Mouse (Mus musculus) neural tube, embryonic 12.5 days (tissue): ENCODE results near the gene Hsd17b6. TPM values are rescaled to one million over a fixed set of nuclear protein-coding genes. Genes with fewer than 3 reads are reported as not detected.

Experiments used
- ATAC-seq: fragments of 200-750 bp; cut with Nextera tagmentation; 2 replicates; pipeline ENCODE4 v1.8.0; 2017; ENCODE audit warnings: low read depth, mild to moderate bottlenecking, moderate TSS enrichment, moderate library complexity; ENCODE audit not compliant: low FRiP score
- H3K27ac ChIP-seq: fragments of 300-500 bp; sonication (generic); 2 replicates; pipeline ENCODE4 v1.5.1; 2016
- H3K27me3 ChIP-seq: fragments of 300-500 bp; sonication (generic); replicated peaks from 2 replicates; pipeline ENCODE4 v1.6.1; 2016; ENCODE audit warnings: mild to moderate bottlenecking
- H3K36me3 ChIP-seq: fragments of 300-500 bp; sonication (generic); 2 replicates; pipeline ENCODE4 v1.6.1; 2016; ENCODE audit warnings: mild to moderate bottlenecking
- H3K4me1 ChIP-seq: fragments of 300-500 bp; sonication (generic); 2 replicates; pipeline ENCODE4 v1.6.1; 2016
- H3K4me2 ChIP-seq: fragments of 300-500 bp; sonication (generic); replicated peaks from 2 replicates; pipeline ENCODE4 v1.6.1; 2016; ENCODE audit warnings: mild to moderate bottlenecking
- H3K4me3 ChIP-seq: fragments of 300-500 bp; sonication (generic); 2 replicates; pipeline ENCODE4 v1.5.1; 2016
- H3K9ac ChIP-seq: fragments of 300-500 bp; sonication (generic); 2 replicates; pipeline ENCODE4 v1.6.1; 2016; ENCODE audit warnings: mild to moderate bottlenecking
- H3K9me3 ChIP-seq: fragments of 300-500 bp; sonication (generic); 2 replicates; pipeline ENCODE4 v1.6.1; 2016; ENCODE audit warnings: mild to moderate bottlenecking
- WGBS: fragments of 180-500 bp; shearing (Covaris S2); methylation state at CpG from one replicate; pipeline ENCODE4 v1.1.7; 2016; 5-methylcytosine and 5-hydroxymethylcytosine counted together
- polyA plus RNA-seq: library from polyadenylated mRNA; unstranded; fragments of >200 nt; fragmentation: Nextera tagmentation; extraction: Ambion mirVana; gene quantifications from 2 replicates; pipeline ENCODE4 v1.2.1, GENCODE M21; 2016

Hsd17b6 gene
- polyA plus RNA-seq, 1 experiment from 2014 or later = not detected

GRCm38 (mm10) chr10:127998260-127998659 is 9.2 kb downstream of the Hsd17b6 start:
- H3K4me2 ChIP-seq = no peak overlapping the region
- no peak overlapping the region for H3K27ac ChIP-seq
- no peak overlapping the region for H3K9ac ChIP-seq
- no peak overlapping the region for H3K4me3 ChIP-seq
- no peaks in the 10 kb centered on the region for H3K27me3 ChIP-seq
- H3K9me3 ChIP-seq = no peaks in the 10 kb centered on the region
- ATAC-seq = no peak
- 96% methylated on average over 1 of the region's 1 CpGs for WGBS
- no peaks in the 10 kb centered on the region for H3K4me1 ChIP-seq
- H3K36me3 ChIP-seq = no peaks in the 10 kb centered on the region

- H3K4me1 ChIP-seq = no peaks in the 10 kb centered on the region
- no peak overlapping the region for H3K4me2 ChIP-seq
- WGBS = 89% methylated on average over 3 of the region's 3 CpGs
- ATAC-seq = no peak
- H3K4me3 ChIP-seq = no peak overlapping the region
- no peaks in the 10 kb centered on the region for H3K27me3 ChIP-seq
- H3K9ac ChIP-seq = no peak overlapping the region
- H3K27ac ChIP-seq = no peak overlapping the region
- no peaks in the 10 kb centered on the region for H3K36me3 ChIP-seq
- H3K9me3 ChIP-seq = no peaks in the 10 kb centered on the region
These were observed 10.7 kb downstream of the Hsd17b6 start for GRCm38 (mm10) chr10:127996690-127997089.

DNA sequence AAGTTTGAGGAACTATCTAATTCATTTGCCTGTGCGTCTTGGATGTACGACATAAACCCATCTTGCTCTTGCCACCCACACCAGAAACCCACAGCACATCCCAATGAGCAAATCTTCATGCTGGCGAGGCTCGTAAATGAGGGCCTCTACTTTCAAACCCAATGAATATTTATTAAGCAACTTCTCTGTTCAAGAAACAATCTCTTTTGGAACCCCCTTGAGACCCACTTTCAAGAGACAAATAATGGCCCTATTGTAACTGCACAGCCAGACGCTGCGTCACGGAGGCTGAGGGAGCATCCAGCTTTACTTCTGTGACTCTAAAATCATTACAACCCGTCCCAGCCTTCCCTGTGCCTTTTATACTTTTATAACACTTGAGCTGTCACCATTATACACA is 21.8 kb downstream of the Hsd17b6 start:
- 10% methylated on average over 8 of the region's 8 CpGs for WGBS
- no peak overlapping the region for H3K4me3 ChIP-seq
- peaks cover 19% of the 10 kb centered on the region for H3K4me1 ChIP-seq
- H3K27ac ChIP-seq = no peak overlapping the region
- no peak overlapping the region for H3K9ac ChIP-seq
- no peaks in the 10 kb centered on the region for H3K27me3 ChIP-seq
- no peaks in the 10 kb centered on the region for H3K36me3 ChIP-seq
- ATAC-seq = peak; percentile 68; the same call in 1 of the 2 replicates
- 0 out of 2 replicates have a peak overlapping the region, but pooled peaks have one; percentile 10 for H3K4me2 ChIP-seq
- 0 out of 2 replicates have a peak, but pooled peaks cover 4% of the 10 kb centered on the region for H3K9me3 ChIP-seq

GRCm38 (mm10) chr10:127984650-127985049 is 22.8 kb downstream of the Hsd17b6 start:
- H3K9me3 ChIP-seq = 0 out of 2 replicates have a peak, but pooled peaks cover 4% of the 10 kb centered on the region
- peaks cover 19% of the 10 kb centered on the region for H3K4me1 ChIP-seq
- no peak overlapping the region for H3K9ac ChIP-seq
- no peak for ATAC-seq
- WGBS = 86% methylated on average over 5 of the region's 5 CpGs
- no peaks in the 10 kb centered on the region for H3K36me3 ChIP-seq
- H3K4me3 ChIP-seq = no peak overlapping the region
- no peak overlapping the region for H3K27ac ChIP-seq
- H3K4me2 ChIP-seq = no peak overlapping the region
- no peaks in the 10 kb centered on the region for H3K27me3 ChIP-seq

- Histone ChIP-seq H3K4me2 (no peak overlapping the region), H3K27me3 (no peaks in the 10 kb centered on the region), H3K36me3 (no peaks in the 10 kb centered on the region), H3K4me3 (no peak overlapping the region), H3K4me1 (peaks cover under 1% of the 10 kb centered on the region; the same call in 1 of the 2 replicates), H3K9me3 (no peaks in the 10 kb centered on the region), H3K9ac (no peak overlapping the region), H3K27ac (no peak overlapping the region)
- ATAC-seq = no peak
- 45% methylated on average over 1 of the region's 1 CpGs for WGBS
These were observed 31.9 kb downstream of the Hsd17b6 start for GRCm38 (mm10) chr10:127975503-127975902.

DNA sequence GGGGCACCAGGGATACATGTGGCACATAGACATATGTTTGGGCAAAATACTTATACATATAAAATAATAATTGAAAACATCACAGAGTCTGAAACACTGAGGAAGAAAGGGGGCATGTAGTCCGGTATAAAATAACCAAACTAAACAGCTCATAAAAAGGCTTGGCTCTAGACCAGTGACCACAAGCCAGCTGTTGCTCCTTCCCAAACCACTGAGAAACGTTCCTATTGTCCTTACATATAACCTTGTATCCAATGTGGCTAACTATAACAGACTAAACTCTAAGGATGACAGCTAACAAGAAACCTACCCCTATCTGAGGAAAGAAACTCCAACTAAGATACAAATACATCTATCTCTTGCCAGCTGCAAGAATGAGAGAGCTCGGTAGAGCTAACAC is 33.3 kb downstream of the Hsd17b6 start:
- H3K9ac ChIP-seq = no peak overlapping the region
- H3K4me3 ChIP-seq = no peak overlapping the region
- H3K27me3 ChIP-seq = no peaks in the 10 kb centered on the region
- WGBS = 81% methylated on average over 3 of the region's 3 CpGs
- H3K27ac ChIP-seq = no peak overlapping the region
- no peaks in the 10 kb centered on the region for H3K36me3 ChIP-seq
- no peak for ATAC-seq
- H3K9me3 ChIP-seq = no peaks in the 10 kb centered on the region
- H3K4me2 ChIP-seq = no peak overlapping the region
- H3K4me1 ChIP-seq = peaks cover 4% of the 10 kb centered on the region; the same call in 1 of the 2 replicates

- H3K36me3 ChIP-seq = no peaks in the 10 kb centered on the region
- peaks cover 4% of the 10 kb centered on the region; the same call in 1 of the 2 replicates for H3K4me1 ChIP-seq
- no peaks in the 10 kb centered on the region for H3K27me3 ChIP-seq
- no peak overlapping the region for H3K4me3 ChIP-seq
- no peak for ATAC-seq
- H3K4me2 ChIP-seq = no peak overlapping the region
- no peaks in the 10 kb centered on the region for H3K9me3 ChIP-seq
- H3K9ac ChIP-seq = no peak overlapping the region
- H3K27ac ChIP-seq = no peak overlapping the region
- WGBS = 73% methylated on average over 3 of the region's 3 CpGs
These were observed 36.3 kb downstream of the Hsd17b6 start for GRCm38 (mm10) chr10:127971135-127971534.

DNA sequence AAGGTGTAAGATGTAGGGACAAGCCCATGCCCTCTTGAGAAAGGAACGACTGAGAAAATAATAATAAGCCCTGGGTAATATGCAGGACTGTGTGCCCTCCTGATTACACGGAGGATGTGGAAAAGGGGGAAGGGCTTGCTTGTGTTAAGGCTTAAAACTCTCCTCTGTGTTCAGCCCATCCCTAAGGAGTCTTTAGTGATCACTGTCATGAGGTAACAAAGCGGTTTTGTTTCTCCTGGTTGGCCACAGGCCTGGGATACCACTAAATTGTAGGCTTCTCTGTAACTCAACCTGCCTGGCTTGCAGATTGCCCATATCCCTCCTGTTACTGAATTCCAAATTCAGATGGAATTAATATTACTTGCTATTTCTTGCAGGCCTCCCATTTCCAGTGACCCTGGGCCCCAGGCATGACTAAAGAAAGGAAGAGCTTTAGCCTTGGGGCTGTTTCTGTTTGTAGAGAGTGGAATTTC is 37.0 kb downstream of the Hsd17b6 start:
- no peaks in the 10 kb centered on the region for H3K36me3 ChIP-seq
- no peaks in the 10 kb centered on the region for H3K27me3 ChIP-seq
- no peak overlapping the region for H3K27ac ChIP-seq
- no peak overlapping the region for H3K9ac ChIP-seq
- 63% methylated on average over 3 of the region's 3 CpGs for WGBS
- no peak for ATAC-seq
- H3K4me1 ChIP-seq = peaks cover 4% of the 10 kb centered on the region; the same call in 1 of the 2 replicates
- no peak overlapping the region for H3K4me2 ChIP-seq
- no peak overlapping the region for H3K4me3 ChIP-seq
- no peaks in the 10 kb centered on the region for H3K9me3 ChIP-seq

GRCm38 (mm10) chr10:127969820-127970219 is 37.6 kb downstream of the Hsd17b6 start:
- H3K4me1 ChIP-seq = peaks cover 4% of the 10 kb centered on the region; the same call in 1 of the 2 replicates
- H3K27me3 ChIP-seq = no peaks in the 10 kb centered on the region
- H3K4me3 ChIP-seq = no peak overlapping the region
- H3K4me2 ChIP-seq = no peak overlapping the region
- H3K9me3 ChIP-seq = no peaks in the 10 kb centered on the region
- no peak overlapping the region for H3K9ac ChIP-seq
- ATAC-seq = no peak
- no peaks in the 10 kb centered on the region for H3K36me3 ChIP-seq
- WGBS = 80% methylated on average over 4 of the region's 4 CpGs
- H3K27ac ChIP-seq = no peak overlapping the region

DNA sequence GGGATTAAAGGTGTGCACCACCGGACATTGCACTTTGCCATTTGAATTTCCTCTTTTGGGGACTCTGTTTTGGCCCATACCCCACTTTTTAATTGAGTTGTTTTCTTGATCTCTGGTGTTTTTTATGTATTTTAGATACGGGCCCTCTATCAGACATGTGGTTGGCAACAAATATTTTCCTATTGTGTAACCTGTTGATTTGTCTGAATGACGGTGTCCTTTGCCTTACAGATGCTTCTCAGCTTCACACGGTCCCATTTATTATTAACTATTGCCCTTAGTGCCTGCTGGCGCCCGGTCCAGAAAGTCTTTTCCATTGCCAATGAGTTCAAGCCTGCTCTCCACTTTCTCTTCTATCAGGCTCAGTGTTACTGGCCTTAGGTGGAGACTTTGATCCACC is 40.9 kb downstream of the Hsd17b6 start:
- H3K27me3 ChIP-seq = no peaks in the 10 kb centered on the region
- H3K4me3 ChIP-seq = no peak overlapping the region
- no peaks in the 10 kb centered on the region for H3K9me3 ChIP-seq
- 91% methylated on average over 6 of the region's 6 CpGs for WGBS
- H3K4me1 ChIP-seq = peaks cover 4% of the 10 kb centered on the region; the same call in 1 of the 2 replicates
- ATAC-seq = no peak
- no peaks in the 10 kb centered on the region for H3K36me3 ChIP-seq
- no peak overlapping the region for H3K9ac ChIP-seq
- H3K27ac ChIP-seq = no peak overlapping the region
- H3K4me2 ChIP-seq = no peak overlapping the region

DNA sequence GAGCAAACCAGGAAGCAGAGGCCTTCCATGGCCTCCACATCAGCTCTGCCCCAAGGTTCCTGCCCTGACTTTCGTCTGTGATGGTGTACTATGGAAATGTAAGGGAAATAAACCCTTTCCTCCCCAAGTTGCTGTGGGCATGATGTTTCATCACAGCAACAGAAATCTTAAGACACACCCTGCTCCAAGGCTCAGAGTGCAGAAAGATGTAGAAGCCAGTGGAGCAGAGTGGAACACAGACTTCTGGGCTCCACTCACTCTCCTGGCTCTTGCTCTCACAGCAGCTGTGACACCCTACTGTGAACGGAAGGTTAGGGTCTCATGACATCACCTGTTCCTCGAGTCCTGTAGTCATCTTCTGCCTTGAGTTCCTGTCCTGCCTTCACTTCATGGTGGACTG is 43.4 kb downstream of the Hsd17b6 start:
- Histone ChIP-seq H3K9ac (no peak overlapping the region), H3K9me3 (no peaks in the 10 kb centered on the region), H3K4me1 (no peaks in the 10 kb centered on the region), H3K36me3 (no peaks in the 10 kb centered on the region), H3K4me3 (no peak overlapping the region), H3K4me2 (no peak overlapping the region), H3K27me3 (no peaks in the 10 kb centered on the region), H3K27ac (no peak overlapping the region)
- WGBS = 63% methylated on average over 3 of the region's 3 CpGs
- ATAC-seq = no peak

- WGBS = 77% methylated on average over 3 of the region's 3 CpGs
- H3K9ac ChIP-seq = no peak overlapping the region
- H3K27me3 ChIP-seq = no peaks in the 10 kb centered on the region
- no peak overlapping the region for H3K4me2 ChIP-seq
- no peaks in the 10 kb centered on the region for H3K36me3 ChIP-seq
- ATAC-seq = no peak
- H3K27ac ChIP-seq = no peak overlapping the region
- H3K9me3 ChIP-seq = no peaks in the 10 kb centered on the region
- H3K4me3 ChIP-seq = no peak overlapping the region
- H3K4me1 ChIP-seq = no peaks in the 10 kb centered on the region
These were observed 45.0 kb downstream of the Hsd17b6 start for GRCm38 (mm10) chr10:127962451-127962850.

GRCm38 (mm10) chr10:127959161-127959679 is 48.2 kb downstream of the Hsd17b6 start:
- Histone ChIP-seq H3K9me3 (no peaks in the 10 kb centered on the region), H3K27me3 (no peaks in the 10 kb centered on the region), H3K27ac (no peak overlapping the region), H3K4me2 (no peak overlapping the region), H3K4me3 (no peak overlapping the region), H3K9ac (no peak overlapping the region), H3K36me3 (no peaks in the 10 kb centered on the region), H3K4me1 (no peaks in the 10 kb centered on the region)
- ATAC-seq = no peak
- WGBS = 92% methylated on average over 7 of the region's 7 CpGs
